Mouse (Mus musculus) thymus, adult 2 months (tissue): Measurements from ENCODE around the gene Hspa2. TPM values are rescaled to one million over a fixed set of nuclear protein-coding genes. Genes with fewer than 3 reads are reported as not detected.

Source experiments
- DNase-seq: peaks from one replicate; pipeline ENCODE4 v3.0.0; 2021
- H3K27ac ChIP-seq: fragments of 200-500 bp; 2 replicates; pipeline ENCODE4 v1.5.1; 2012; ENCODE audit warnings: low read length, control low read depth; ENCODE audit not compliant: control insufficient read depth, insufficient read depth
- H3K27me3 ChIP-seq: fragments of 200-500 bp; 2 replicates; pipeline ENCODE4 v1.6.1; 2012; ENCODE audit warnings: mild to moderate bottlenecking, low read length, moderate library complexity, mixed read lengths; ENCODE audit not compliant: control insufficient read depth, insufficient read depth
- H3K36me3 ChIP-seq: fragments of 200-500 bp; 2 replicates; pipeline ENCODE4 v1.6.1; 2012; ENCODE audit warnings: mild to moderate bottlenecking, low read length, moderate library complexity; ENCODE audit not compliant: control insufficient read depth, insufficient read depth
- H3K4me1 ChIP-seq: fragments of 200-500 bp; replicated peaks from 2 replicates; pipeline ENCODE4 v1.6.1; 2012; ENCODE audit warnings: low read length; ENCODE audit not compliant: control insufficient read depth, insufficient read depth
- H3K4me3 ChIP-seq: fragments of 200-500 bp; 2 replicates; pipeline ENCODE4 v1.5.1; 2012; ENCODE audit warnings: mild to moderate bottlenecking, low read length, control low read depth, moderate library complexity; ENCODE audit not compliant: control insufficient read depth, insufficient read depth
- CTCF ChIP-seq: fragments of 200-500 bp; IDR thresholded peaks from 2 replicates; pipeline ENCODE4 v1.5.1; 2012; ENCODE audit warnings: mild to moderate bottlenecking, control low read depth, low read length, moderate library complexity, borderline replicate concordance; ENCODE audit not compliant: control insufficient read depth, poor library complexity, insufficient read depth; ENCODE audit errors: extremely low read depth
- POLR2A ChIP-seq: fragments of 200-500 bp; IDR thresholded peaks from 2 replicates; pipeline ENCODE4 v1.6.1; 2012; ENCODE audit warnings: mild to moderate bottlenecking, low read length, control low read depth, moderate library complexity; ENCODE audit not compliant: control insufficient read depth, poor library complexity, insufficient read depth; ENCODE audit errors: extremely low read depth
- WGBS: fragments of 180-500 bp; shearing (Covaris S2); methylation state at CpG from one replicate; pipeline ENCODE4 v1.1.7; 2018; 5-methylcytosine and 5-hydroxymethylcytosine counted together
- polyA plus RNA-seq: library from polyadenylated mRNA; depleted of rRNA; stranded (reverse); fragments of >200 nt; gene quantifications from 2 replicates; pipeline ENCODE4 v1.2.3, GENCODE M21; 2012

Hspa2 gene
- polyA plus RNA-seq, 1 experiment, result 5.1 TPM

DNA sequence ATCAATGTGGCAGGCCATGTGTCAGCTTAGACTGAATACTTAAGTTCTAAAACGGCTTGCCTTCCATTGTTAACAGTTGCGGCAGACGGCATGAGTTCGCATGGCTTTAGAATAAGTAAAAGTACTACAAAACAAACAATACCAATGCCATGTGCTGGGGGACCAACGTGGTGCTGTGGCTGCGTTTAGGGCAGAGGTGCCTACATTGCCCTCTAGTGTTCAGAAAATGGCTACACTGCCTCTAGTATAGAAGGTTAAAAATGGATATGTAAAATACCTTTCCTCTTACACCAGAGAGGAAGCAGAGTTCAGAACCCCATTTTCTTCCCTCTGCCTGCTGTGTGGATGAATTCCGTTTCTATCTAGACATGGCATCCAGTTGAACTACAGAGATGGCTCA is 27.3 kb upstream of the Hspa2 start:
- no peaks in the 10 kb centered on the region for H3K36me3 ChIP-seq
- no peak overlapping the region for H3K27ac ChIP-seq
- 32% methylated on average over 7 of the region's 7 CpGs for WGBS
- H3K4me1 ChIP-seq, result peaks cover 18% of the 10 kb centered on the region
- H3K4me3 ChIP-seq, result no peak overlapping the region
- no peaks in the 10 kb centered on the region for H3K27me3 ChIP-seq
- no peak for TF ChIP-seq CTCF
- no peak for TF ChIP-seq POLR2A
- DNase-seq, result peak; percentile 53

DNA sequence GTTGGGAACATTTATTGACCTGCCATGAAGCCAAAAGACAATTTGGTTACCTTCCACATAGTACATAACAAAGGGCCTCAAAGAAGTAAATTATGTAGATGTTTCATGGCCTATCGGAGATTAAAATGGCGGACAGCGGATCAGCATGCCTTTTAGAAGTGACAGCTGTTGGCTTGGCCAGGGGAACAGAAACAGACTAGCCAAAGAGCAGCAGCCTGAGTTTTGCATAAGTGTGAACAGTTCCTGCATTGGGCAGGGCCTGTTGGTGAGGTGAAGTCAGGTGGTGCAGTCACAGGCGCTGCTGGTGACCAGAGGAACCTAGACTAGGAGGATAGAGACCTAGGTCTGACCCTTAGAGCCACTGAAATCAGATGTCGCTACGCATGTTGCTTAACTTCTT is 26.9 kb upstream of the Hspa2 start:
- peaks cover 17% of the 10 kb centered on the region for H3K4me1 ChIP-seq
- no peak overlapping the region for H3K4me3 ChIP-seq

GRCm38 (mm10) chr12:76377726-76378125 is 26.2 kb upstream of the Hspa2 start:
- Histone ChIP-seq H3K36me3 (no peaks in the 10 kb centered on the region), H3K27ac (no peak overlapping the region), H3K4me1 (peaks cover 11% of the 10 kb centered on the region), H3K27me3 (no peaks in the 10 kb centered on the region), H3K4me3 (no peak overlapping the region)
- no peak for DNase-seq
- no peak for TF ChIP-seq CTCF
- TF ChIP-seq POLR2A, result no peak
- WGBS, result 90% methylated on average over 3 of the region's 3 CpGs

More for the DNA sequence above, 26.9 kb upstream of the Hspa2 start:
- no peaks in the 10 kb centered on the region for H3K36me3 ChIP-seq
- WGBS, result 94% methylated on average over 6 of the region's 6 CpGs
- no peak for DNase-seq
- no peak overlapping the region for H3K27ac ChIP-seq
- no peaks in the 10 kb centered on the region for H3K27me3 ChIP-seq
- TF ChIP-seq CTCF (no peak), POLR2A (no peak)

GRCm38 (mm10) chr12:76378556-76378955 is 25.4 kb upstream of the Hspa2 start:
- 97% methylated on average over 5 of the region's 5 CpGs for WGBS
- no peaks in the 10 kb centered on the region for H3K36me3 ChIP-seq
- TF ChIP-seq POLR2A (no peak), CTCF (no peak)
- H3K4me1 ChIP-seq, result peaks cover 8% of the 10 kb centered on the region
- no peaks in the 10 kb centered on the region for H3K27me3 ChIP-seq
- no peak for DNase-seq
- H3K4me3 ChIP-seq, result no peak overlapping the region
- H3K27ac ChIP-seq, result no peak overlapping the region

DNA sequence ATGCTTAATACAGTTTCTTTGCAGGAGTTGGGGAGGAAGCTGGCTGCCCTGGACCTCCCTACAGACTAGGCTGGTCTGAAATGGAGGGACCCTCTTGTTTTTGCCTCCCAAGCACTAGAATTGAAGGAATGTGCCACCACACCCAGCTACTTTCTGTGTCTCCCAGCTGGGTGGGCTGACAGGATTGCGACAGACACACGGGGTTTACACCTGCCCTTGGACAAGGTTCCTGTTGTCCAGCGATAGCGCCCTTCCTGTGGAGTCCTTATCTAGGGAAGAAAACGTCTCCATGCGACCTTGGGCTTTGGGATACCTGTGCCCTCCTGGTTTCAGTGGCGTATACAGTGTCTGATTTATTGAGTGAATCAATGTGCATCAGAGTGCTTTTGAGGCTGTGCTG is 23.8 kb upstream of the Hspa2 start:
- H3K36me3 ChIP-seq, result peaks cover under 1% of the 10 kb centered on the region; the same call in 1 of the 2 replicates
- WGBS, result 96% methylated on average over 7 of the region's 7 CpGs
- H3K27ac ChIP-seq, result no peak overlapping the region
- H3K4me3 ChIP-seq, result no peak overlapping the region
- DNase-seq, result no peak
- no peak for TF ChIP-seq POLR2A
- no peak for TF ChIP-seq CTCF
- no peaks in the 10 kb centered on the region for H3K27me3 ChIP-seq
- H3K4me1 ChIP-seq, result peaks cover 5% of the 10 kb centered on the region

DNA sequence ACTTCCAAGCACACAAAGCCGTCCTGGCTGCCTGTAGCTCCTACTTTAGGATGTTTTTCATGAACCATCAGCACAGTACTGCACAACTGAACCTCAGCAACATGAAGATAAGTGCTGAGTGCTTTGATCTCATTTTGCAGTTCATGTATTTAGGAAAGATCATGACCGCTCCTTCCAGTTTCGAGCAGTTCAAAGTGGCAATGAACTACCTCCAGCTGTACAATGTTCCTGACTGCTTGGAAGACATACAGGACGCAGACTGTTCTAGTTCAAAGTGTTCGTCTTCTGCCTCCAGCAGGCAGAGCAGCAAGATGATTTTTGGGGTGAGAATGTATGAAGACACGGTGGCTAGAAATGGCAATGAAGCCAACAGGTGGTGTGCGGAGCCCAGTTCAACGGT is 18.6 kb upstream of the Hspa2 start:
- TF ChIP-seq CTCF, result no peak
- no peak for TF ChIP-seq POLR2A
- H3K4me1 ChIP-seq, result no peaks in the 10 kb centered on the region
- DNase-seq, result no peak
- no peak overlapping the region for H3K4me3 ChIP-seq
- peaks cover 36% of the 10 kb centered on the region for H3K36me3 ChIP-seq
- no peak overlapping the region for H3K27ac ChIP-seq
- WGBS, result 93% methylated on average over 8 of the region's 8 CpGs
- no peaks in the 10 kb centered on the region for H3K27me3 ChIP-seq

- no peak overlapping the region for H3K4me3 ChIP-seq
- WGBS, result 91% methylated on average over 11 of the region's 11 CpGs
- H3K27ac ChIP-seq, result no peak overlapping the region
- H3K27me3 ChIP-seq, result no peaks in the 10 kb centered on the region
- TF ChIP-seq CTCF (no peak), POLR2A (no peak)
- no peaks in the 10 kb centered on the region for H3K4me1 ChIP-seq
- DNase-seq, result no peak
- H3K36me3 ChIP-seq, result peaks cover 38% of the 10 kb centered on the region
Observed at GRCm38 (mm10) chr12:76388794-76389193, 15.2 kb upstream of the Hspa2 start.
